Mouse (Mus musculus): ENCODE results near the gene Lgals3bp.
"Not testable (repeated sequence)": the region's sequence is repeated elsewhere in the genome, so short reads cannot be mapped to it uniquely, and the experiment has no call there.

The Lgals3bp gene

DNA sequence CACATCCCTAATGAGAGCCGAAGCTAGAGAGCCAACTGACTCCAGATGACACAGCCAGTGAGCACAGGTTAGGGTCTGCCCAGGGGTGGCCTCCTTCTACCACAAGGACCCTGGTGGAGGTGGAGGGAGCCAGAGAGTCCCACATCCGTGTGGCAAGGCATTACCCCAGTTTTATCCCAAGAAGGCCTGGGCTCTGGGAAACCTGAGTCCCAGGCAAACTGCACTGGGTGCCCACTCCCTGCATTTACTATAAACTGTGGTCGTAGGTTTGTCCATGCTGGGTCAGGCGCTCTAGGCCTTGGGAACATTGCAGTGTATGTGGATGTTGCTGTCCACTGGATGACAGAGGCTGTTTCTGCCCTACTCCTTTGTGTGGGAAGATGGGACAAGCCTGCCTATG lies 697 bp downstream of the Lgals3bp start:
- no peak for DNase-seq (ENCODE audit: low spot score)

DNA sequence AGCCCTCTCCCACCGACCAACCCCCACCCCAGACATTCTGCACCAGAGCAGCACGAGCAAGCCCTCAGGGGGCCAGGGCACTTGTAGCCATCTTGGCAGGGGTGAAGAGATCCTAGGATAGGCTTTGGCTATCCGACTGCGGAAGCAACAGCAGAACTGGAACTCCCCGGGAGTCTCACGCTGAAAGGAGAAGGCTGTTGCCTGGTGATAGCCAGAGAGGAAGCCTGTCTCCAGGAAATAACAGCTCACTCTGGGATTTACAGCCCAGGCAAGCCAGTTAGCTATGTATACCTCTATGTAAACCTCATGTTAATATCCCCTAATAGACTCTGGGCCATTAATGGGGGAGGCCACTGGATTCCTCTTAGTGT lies 1.3 kb downstream of the Lgals3bp start:
- peak; percentile 17 for DNase-seq (ENCODE audit: low spot score)

DNA sequence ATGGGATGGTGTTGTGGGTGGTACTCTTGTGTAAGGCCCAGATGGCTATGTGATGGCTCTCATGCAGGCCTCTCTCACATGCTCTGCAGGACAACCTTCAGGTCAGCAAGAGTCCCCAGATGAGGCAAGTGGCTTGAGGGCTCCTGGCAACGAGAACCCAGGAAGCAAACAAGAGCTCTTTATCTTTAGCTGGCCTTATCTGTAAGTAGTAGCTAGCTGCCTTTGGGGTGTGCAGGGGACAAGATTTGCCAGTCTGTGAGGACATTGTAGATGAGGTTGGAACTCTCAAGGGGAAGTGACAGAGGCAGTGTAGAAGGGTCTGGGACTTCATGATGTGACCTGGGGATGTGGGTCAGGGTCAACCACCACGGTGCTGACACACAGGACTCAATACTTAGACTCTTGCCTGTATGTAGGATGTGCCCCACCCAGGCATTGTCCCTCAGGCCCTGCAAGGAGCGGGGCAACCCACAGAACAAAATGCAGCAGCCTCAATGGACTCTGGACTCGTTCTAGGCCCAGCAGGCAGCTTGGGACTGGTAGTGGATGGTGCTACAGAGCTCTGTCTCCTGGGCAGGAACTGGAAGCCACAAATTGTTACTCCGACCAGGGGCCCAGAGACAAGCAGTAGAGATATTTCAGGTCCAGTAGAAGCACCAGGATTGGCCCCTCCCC lies 1.9 kb downstream of the Lgals3bp start:
- DNase-seq (ENCODE audit: low spot score): no peak

DNA sequence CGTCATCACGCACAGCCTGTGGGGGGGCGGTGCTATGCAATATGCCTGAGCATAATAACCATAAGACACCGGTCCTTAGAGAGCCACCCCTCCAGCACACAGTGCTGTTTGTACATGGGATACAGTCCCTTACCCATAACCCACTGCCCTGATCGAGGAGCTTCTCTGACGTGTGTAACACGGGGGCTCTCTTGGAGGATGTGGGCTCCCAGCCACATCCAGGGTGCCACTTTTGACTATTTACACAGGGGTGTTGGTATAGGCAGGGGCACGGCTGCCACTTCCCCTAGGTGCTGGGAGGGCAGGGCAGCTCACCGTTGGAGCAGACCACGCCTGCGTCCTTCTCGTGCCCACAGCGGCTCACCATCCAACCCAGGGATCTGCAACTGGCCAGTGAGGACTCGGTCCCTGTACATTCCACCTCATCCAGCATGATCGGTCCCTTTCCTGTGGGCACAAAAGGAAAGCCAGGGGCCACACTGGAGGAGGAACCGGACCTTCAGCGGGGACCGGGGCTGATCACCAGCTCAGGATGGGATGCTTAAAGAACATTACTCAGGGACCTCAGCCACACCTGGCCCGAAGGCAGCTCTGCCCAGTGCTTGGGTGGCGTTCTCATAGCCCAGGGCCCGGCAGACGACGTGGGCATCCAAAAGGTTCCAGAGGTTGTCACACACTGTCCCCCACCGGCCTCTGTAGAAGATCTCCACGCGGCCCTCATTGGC lies 3.9 kb downstream of the Lgals3bp start:
- DNase-seq (ENCODE audit: low spot score): no peak

DNA sequence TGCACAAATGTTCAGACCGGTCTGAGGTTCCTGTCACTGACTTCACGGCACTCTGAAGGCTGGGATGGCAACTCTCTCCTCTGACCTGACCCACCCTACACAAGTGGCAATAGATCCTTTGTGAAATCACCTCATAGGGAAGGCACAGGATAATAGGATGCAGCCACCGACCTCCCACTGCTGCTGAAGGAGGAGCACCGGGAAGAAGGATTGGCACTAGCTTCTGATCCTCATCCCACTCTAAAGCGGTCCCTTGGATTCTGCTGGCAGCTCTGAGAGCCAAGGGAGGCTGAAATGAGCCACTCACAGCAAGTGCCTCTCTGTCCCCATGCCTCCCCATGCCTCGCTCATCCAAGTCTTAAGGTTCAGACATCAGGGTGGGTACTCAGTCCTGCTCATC lies 7.4 kb downstream of the Lgals3bp start:
- no peak for DNase-seq (ENCODE audit: low spot score)

DNA sequence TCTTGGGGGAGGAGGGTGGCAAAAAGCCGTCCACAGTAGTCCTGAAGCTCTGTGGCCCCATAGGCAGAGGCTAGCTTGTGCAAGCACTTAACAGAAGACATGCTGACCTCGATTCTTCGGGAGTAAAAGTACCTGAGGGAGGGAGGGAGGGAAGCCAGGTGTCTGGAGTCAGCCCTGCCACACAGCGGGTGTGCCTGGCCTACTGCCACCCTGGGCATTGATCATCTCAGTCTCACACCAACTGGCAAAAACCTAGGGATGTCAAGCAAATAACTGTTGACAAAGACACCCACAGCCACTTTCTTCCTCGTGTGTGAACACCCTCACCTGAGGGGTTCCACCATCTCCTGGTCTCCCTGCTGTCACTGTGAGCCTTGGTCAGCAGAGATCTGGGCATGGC lies 7.9 kb downstream of the Lgals3bp start:
- no peak for DNase-seq (ENCODE audit: low spot score)

DNA sequence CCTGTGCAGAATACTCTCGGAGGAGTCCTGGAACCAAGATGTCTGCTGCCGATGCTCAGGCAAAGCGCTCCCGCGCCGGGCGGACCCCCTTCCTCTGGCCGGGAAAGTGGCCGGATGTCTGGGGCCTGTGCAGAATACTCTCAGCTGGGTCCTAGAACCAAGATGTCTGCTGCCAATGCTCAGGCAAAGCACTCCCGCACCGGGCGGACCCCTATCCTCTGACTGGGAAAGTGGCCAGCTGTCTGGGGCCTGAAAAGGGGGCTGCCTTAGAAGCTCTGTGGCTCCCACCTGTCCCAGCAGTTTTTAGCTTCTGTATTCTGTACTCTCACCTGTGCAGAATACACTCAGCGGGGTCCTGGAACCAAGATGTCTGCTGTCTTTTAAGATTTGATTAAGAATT lies 14.1 kb downstream of the Lgals3bp start:
- not testable (repeated sequence) for DNase-seq (ENCODE audit: low spot score)

DNA sequence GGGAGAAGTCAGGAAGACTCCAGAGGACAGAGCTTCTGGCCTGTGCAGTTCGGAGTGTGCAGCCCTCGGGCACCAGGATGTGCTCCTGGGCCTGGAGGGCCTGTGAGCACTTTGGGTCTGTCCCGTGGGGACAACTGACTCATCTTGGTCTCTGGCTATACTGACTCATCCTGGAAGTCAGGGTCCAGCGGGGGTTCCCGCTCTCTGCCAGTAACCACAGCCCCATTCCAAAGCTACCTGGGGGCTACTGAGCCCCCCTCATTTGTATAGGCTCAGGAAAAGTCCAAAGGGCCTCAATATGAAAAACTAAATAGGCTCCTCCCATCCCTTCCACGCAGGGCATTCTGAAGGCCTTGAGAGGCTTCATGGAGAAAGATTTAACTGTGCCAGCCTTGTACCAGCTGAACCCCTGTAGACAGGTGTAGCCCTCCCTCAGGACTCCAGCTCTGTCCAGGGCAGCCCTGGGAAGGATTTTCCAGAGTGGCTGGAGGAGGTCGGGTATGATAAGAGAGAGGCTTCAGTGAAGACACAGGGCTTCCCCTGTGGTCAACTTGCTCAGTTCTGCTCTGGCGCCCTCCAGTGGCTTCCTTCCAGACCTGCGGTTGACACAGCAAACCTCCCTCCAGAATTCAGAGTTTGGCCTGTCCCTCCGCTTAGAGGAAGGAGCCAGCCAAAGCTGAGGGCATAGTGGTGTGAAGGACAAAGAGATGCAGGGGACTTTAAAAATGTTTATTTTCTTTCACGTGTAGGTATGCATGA lies 22.5 kb downstream of the Lgals3bp start:
- peak; percentile 89 for DNase-seq (ENCODE audit: low spot score)

DNA sequence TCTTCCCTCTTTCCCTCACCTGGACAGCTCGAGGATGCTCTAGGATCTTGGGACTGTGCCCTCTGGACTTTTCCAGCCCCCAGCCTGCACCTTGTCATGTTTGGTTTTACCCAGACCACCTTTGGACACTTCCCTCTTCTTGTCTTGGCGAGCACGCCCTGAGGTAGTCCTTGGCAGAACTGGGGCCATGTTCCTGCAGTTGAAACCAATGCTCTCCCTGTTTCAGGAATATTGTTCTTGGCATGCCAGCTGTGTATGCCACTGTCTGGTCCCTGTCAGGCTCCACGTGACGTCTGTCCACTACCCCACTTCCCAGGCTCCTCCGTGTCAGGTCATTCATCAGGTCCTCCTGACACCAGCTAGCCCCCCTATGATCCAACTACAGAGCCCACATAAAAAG lies 23.2 kb downstream of the Lgals3bp start:
- no peak for DNase-seq (ENCODE audit: low spot score)

DNA sequence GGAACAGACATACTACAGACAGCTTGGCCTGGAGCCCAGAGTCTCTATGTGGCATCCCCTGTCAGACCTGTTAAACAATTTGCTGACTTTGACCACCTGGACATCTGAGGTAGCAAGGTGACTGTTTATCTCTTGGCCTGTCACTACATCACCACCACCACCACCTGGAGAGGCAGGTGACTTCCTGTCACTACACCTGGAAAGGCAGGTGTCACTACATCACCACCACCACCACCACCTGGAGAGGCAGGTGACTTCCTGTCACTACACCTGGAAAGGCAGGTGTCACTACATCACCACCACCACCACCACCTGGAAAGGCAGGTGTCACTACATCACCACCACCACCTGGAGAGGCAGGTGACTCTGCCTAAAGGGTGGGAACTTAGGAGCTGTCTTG lies 25.6 kb downstream of the Lgals3bp start:
- not testable (repeated sequence) for DNase-seq (ENCODE audit: low spot score)

DNA sequence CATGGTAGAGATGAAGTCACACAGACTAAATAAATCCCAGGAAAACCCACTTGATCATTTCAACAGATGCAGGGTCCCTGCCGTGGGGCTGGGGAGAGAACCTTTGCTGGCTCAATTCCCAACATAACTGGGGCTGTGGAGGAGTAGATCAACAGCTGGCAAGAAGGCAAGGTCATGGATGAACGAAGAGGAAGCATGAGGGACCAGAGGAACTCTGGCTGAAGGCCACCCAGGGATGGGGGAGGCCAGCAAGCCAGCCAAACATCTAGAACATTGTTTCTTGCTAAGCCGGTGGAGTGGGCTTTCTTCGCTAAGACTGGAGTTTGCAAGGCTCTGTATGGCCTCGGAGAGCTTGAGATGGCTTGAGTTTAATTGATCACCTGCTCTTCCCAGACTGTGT lies 26.0 kb downstream of the Lgals3bp start:
- DNase-seq (ENCODE audit: low spot score): no peak

DNA sequence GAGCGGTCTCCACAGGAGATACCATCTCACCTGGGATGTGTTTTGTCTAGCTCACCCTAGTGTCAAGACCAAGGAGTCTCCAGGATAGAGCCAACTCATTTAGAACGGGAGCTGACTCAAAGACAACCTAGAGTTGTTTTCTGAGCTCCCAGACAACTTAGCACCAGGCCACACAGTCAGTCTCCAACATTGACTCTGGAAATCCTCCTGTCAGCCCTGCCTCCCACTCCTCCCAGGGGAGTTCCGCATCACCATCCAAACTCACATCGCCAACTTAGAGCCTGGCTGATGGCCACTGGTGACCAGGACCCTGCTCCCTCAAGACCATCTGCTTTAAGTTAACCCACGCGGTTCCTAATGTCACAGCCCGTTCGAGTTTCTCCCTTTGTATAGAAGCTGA lies 26.4 kb downstream of the Lgals3bp start:
- DNase-seq (ENCODE audit: low spot score): no peak

DNA sequence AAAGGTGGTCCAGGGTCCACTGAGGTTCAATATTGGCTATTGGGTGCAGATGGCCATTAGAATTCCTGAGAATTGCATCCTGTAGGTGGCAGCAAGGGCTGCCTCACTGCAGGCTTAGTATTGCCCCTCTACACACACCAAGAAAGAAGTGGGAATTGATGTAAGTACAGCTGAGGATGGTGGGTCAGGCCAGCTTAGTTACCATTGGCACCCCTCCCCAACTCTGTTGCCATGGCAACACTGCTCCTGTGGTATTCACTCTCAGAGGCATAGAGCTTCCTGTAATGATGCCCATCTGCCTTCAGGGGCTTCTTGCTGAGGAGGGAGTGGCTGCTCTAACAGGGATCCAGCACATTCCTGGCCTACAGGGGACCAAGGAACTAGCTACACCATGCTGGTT lies 26.9 kb downstream of the Lgals3bp start:
- DNase-seq (ENCODE audit: low spot score): no peak

DNA sequence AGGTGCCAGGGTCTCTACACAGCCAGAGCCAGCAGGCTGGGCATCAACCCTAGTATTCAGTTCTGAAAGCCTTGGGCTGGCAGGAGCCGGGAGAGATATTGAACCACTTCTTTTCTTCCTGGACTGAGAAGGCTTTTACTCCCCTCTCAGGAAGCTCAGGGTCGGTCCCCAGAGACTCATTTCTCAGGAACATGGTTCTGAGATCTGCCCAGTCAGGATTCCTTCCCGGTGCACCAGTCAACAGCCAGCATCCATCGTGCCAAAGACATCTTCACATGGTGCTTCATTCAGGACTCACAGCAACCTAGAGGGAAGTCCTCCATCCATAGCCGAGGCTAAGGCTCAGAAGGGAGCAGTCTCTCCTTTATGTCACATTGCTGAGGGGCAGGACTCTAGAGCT lies 27.4 kb downstream of the Lgals3bp start:
- DNase-seq (ENCODE audit: low spot score): no peak

DNA sequence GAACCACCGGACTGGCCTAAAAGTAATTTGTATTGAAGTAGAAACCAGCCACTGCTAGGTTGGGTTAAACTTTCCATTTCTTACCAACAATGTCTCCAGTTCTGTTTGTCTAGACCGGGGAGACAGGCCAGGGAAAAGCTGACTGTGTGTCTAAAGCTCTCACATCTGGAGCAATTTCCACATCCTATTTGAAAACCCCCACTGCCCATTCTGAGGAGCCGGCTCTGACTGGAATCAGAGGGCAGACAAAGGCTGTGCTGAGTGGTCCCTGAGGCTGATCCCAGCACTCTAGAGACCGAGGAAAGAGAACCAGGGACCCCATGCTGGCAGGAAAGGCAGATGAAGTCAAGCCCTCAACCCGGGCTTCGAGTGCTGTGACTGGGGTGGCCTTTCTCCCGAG lies 29.3 kb downstream of the Lgals3bp start:
- DNase-seq (ENCODE audit: low spot score): no peak

DNA sequence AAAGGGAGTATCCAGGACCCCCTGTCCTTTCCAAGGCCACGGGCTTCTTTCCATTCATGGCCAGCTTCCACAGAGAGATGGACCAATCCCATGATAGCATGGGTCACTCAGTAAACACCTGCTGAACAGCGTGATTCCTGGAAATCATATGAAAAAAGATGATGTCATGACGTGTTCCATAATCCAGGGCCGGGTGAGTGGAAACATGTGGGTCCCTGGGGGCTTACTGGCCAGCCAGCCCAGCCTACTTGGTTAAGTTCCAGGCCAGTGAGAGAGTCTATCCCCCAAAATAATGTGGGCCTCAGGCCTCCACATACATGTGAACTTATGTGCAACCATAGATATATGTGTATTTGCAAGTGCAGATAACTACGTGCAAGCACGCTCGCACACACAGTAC lies 30.0 kb downstream of the Lgals3bp start:
- DNase-seq (ENCODE audit: low spot score): no peak

DNA sequence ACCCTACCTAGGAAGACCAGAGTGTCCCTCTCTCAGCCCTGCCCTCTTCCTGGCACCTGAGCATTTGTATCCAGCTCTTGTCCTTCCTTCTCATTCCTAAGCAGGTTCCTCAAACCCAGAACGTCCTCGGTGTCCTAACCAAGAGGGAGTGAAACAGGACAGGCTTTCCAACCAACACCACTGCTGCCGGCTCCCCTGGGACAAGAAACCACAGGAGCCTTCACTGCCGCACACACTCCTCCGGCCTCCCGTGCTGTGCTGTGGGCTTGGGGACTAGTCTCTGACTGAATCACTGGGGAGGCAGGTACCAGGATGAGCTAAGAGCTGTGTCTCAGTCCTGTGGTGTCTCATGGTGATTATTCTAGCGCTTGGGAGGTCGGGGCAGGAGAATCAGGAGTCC lies 32.2 kb downstream of the Lgals3bp start:
- no peak for DNase-seq (ENCODE audit: low spot score)

DNA sequence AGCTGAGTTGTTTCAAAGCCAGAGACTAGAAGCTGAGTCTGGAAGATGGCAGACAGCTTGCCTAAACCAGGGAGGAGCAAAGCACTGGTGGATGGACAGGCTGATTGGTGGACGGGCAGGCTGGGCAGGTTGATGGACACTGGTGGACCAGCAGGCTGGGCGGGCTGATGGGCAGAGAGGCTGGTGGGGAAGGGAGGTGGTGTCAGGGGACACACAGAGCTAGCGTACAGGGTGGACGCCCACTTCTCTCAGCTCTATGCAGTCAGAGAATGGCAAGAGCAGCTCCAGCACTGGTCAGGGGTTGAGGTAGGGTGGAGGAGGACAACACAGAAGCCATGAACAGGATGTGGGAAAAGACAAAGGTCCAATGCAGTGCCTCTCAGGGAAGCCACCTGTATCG lies 32.6 kb downstream of the Lgals3bp start:
- DNase-seq (ENCODE audit: low spot score): no peak

DNA sequence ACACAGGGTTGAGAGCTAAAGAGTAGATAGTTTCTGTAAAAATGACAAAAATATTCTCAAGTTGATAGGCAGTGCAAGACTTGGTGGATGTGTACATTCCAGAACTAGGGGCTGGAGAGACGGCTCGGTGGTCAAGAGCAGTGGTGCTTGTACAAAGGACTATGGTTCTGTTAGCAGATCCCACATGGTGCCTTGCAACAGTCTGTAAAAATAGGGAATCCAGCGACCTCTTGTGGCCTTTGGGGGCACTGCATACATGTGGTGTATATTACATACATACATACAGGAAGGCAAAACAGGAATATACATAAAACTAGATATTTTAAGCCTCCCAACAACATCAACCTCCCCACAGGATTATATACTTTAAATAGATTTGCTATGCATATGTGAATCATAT lies 33.6 kb downstream of the Lgals3bp start:
- DNase-seq (ENCODE audit: low spot score): no peak

DNA sequence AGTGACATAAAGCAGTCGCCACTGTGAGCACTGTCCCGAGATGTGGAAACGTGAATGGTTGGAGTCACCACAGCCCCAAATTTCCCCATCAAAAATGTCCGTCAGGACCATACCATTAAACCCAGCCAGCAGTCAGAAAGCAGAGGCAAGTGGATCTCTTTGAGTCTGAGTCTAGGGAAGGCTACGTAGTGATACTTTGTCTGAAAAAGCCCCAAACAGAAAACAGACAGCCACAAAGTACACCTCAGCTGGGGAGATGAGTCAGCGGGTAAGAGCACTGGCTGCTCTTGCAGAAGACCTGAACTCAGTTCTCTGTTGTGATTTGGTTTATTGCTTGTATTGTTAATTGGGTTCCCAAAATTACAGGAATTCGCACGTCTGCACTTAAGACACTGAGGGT lies 35.3 kb downstream of the Lgals3bp start:
- no peak for DNase-seq (ENCODE audit: low spot score)

DNA sequence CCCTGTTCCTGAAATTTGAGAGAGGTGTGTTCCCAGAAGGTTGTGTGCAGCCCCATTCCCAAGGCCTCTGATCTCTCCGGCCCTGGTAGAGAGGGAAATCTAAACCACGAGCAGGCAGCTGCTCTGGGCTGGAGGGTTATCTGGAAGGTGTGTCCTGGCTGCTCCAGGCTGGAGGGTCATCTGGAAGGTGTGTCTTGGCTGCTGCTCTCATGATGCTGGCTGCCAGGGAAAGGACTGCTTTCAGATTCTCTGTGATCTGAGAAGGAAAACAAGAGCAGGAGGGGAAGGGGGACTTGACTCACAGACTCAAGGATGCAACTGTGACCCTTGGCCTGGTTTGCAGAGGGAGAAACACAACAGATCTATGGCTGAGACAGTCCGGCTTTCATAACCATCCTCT lies 35.8 kb downstream of the Lgals3bp start:
- no peak for DNase-seq (ENCODE audit: low spot score)

DNA sequence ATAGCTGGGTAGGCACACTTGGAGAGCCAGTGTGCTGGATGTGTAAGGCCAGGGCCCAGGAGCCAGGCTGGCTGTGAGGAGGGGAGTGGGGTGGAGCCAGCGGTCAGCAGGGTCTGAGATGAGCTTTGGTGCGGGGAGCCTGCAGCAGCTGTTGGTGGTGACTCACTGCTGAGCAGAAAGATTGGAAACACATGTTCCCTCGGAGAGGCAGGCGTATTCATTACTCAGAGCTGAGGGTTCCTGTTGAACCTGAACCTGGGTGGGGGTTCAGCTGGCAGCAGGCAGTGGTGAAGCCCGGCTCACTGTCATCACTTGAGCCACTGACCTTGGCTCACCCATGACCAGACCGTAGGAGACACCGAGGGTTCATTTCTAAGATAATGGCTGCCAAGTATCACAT lies 36.7 kb downstream of the Lgals3bp start:
- DNase-seq (ENCODE audit: low spot score): peak; percentile 80

DNA sequence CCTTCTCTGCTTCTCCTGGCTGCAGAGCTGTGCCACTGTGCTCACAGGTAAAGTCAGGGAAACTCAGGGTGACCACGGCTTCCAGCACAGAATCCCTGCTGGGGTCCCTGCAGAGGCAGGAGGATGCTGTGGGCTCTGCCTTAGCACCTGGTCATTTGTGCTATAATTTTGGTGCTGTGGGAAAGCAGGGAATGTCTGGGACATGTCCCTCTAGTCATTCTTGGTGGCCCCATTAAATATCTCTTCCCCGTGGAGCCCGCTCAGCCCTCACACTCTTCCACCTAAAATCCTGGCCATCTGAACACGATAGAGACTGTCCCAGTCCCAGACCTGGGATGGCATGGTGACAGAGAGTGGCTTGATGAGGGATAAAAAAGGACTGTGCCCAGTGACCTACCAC lies 37.9 kb downstream of the Lgals3bp start:
- DNase-seq (ENCODE audit: low spot score): no peak
